Mouse (Mus musculus) mouse trophoblast stem cell (cell line): ENCODE measurements around the gene Slc35g3.

Experiments
- in situ Hi-C, 2 experiments: fragments of 300-500 bp; cut with MseI, MboI; formaldehyde crosslinking; loops; 2 replicates in 1 of 2; 3 replicates in 1 of 2; pipeline ENCODE4 v1.15.1; 2025

The Slc35g3 gene

DNA sequence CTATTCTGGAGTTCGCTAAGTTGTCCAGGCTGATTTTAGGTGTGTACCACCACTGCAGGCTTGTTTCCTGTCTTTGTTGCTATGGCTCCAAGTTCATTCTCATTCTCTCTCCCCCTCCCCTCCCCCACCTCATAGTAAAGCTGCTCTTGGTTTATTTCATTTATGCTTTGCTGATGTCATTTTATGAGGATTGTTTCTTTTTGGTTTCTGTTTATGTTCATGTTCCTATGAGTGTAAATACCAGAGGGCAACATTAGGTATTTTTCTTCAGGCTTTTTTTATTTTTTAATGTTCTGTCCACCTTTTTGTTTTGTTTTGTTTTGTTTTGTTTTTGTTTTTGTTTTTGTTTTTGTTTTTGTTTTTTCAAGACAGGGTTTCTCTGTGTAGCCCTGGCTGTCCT is at the start of gene Slc35g3:
Gene Slc35g3, minus strand, starts transcription at position 101 of the 400 bp plus-strand sequence.
- in situ Hi-C loops, result no loop called here

DNA sequence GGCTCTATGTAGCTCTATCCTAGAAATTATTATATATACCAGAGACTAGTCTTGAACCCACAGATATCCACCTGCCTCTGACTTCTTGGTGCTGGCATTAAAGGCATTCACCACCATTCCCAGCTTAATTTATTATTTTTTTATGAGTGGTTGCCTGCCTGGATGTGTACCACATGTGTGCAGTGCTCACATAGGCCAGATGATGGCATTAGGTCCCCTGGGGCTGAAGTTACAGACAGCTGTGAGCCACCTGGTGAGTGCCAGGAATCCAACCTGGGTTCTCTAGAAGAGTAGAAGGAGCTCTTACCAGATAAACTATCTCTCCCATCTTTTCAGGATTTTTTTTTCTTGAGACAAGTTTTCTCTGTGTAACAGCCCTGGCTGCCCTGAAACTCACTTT is 48.5 kb upstream of the Slc35g3 start:
- in situ Hi-C loops, result no loop called here

DNA sequence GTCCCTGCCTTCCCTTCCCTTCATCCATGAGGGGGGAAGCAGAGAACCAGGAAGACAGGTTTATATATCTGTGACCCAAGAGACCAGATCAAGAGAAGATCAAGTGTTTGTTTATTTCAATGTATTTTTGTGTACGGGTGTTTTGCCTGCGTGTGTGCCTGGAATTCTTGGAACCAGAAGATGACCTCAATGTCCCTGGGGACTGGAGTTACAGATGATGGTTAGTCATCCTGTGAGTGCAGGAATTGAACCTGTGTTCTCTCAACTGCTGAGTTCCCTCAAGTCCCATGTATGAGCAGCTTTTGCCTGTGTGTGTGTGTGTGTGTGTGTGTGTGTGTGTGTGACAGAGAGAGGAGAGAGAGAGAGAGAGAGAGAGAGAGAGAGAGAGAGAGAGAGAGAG is 45.9 kb upstream of the Slc35g3 start:
- in situ Hi-C loops, result loop anchor here (5.0 kb wide), 1 partner anchor 70 kb away; the partner anchor contains the start of gene Tmem95 (in 2 of the 2)

DNA sequence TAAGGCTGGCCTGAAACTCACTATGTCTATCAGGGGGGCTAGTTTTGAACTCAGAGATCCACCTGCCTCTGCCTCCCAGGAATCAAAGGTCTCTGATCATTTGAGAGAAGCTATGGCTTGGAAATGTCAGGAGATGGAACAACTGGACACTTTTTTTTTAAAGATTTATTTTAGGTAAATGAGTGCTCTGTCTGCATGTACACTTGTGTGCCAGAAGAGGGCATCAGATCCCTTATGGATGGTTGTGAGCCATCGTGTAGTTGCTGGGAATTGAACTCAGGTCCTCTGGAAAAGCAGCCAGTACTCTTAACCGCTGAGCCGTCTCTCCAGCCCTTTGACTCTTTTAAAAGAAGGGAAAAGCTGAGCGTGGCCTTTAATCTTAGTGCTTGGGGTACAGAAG is 44.6 kb upstream of the Slc35g3 start:
- in situ Hi-C loops, result loop anchor here (5.0 kb wide), 1 partner anchor 71 kb away; the partner anchor contains the start of gene Tmem95 (in 2 of the 2)

DNA sequence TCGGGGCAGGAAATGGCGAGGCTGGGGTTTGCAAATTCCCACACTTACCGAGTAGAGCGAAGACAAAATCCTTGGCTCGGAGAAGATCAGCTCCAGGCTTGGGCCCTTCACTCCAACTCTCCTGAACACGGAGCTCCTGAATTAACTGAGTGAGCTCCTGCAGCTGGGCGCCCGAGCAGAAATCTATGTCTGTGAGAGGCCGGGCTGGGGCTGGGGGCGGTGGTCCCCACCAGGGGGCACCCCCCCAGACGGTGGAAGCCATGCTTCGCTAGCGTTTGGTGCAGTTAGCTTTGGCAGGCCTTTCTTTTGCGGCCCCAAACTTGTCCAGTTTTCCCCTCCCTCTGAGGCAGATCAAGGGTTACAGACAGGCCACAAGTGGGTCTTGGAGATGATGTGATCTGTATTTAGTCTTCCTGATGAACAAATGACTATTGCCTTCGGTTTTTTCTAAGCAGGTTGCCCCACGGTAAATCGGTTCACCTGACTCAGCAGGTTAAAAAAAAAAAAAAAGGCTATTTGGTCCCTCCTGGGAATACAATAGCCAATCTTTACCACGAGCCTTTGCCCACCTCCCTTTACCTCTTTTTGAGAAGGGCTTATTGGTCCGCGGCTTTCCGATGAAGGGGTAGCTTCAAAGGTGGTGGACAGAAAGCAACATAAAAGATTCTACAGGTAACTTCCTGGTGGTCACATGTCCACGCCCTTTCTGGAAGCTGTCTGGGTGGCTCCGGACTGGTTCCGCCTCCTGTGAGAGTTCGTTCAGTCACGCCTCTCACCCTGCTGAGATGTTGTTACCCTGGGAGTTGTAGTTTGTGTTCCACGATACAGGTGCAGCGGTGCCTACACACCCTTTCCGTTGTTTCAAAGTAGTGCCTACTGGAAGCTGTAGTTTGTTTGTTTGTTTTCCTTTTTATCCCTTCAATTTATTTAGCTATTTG is 43.5 kb upstream of the Slc35g3 start, which contains the start of gene Tmem102:
Gene Tmem102, minus strand, starts transcription at position 653 of the 938 bp plus-strand sequence.
- in situ Hi-C loops, result loop anchor here (5.0 kb wide), 1 partner anchor 72 kb away; the partner anchor contains the start of gene Tmem95 (in 2 of the 2)

DNA sequence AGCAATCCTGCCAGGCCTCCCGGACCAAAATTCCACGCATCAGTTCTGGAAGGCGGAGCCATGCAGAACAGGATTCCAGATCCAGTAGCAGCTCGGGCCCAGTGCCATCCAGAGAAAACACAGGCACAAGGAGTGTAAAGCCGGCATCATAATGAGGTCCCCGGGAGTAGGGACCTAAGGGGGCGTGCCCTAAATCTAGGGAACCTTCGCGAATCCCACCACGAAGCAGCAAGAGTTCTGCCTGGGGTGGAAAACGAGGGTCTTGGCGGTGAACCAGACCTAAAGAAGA is 42.8 kb upstream of the Slc35g3 start:
- in situ Hi-C loops, result no loop called here

DNA sequence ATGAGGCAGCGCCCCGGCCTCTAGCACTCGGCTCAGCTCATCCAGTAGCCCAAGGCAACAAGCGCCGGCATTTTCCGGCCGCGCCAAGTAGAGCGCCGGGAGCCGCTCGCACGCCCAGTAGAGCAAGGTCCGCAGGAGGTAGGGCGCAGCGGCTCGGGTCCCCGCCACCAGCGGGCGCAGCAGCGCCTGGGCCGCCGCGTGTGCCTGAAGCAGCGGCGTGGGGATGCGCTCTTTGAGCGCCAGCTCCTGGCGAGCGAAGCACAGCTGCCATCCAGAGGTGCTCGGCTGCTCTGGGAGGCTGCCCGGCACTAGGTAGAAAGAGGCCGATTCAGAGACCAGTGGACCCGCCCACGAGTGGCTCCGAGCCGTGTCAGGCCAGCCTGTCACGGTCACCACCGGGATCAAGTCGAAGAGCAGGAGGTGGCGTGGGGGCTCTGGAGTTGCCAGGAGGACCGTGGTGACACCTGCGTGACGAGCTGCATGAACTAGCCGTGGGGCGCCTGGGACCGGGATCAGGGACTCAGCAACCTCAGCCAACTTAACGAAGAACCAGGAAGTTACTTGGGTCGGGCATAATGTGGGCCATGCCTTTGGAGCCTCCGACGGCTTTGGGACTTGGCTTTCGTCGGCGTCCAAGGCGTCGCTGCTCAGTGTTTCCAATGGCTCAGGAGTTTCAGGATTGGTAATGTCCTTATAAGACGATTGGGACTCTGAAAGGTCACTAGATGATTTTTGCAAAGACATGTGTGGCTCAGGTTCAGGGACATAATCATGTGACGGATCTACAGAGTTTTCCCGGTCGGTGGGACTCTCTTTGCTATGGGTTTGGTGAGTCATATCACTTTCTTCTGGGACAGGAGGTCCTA is 42.3 kb upstream of the Slc35g3 start:
- in situ Hi-C loops, result no loop called here

DNA sequence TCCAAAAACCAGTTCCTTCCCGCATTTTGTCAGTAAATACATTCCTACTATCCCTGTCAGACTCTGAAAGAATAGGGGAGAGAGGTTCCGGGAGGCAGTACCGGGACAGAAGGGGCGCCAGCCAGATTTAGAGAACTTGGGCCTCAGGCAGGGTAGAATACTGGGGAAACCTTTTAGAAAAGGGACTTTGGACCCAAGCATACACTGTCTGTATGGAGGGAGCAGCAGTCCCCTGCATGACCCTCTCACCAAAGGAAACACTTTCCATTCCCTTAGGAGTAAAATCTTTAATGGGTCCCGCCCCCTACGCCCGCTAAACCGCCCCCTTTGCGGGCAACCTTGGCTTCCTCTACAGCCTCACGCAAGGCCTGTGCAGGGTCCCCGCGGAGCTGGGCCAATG is 41.6 kb upstream of the Slc35g3 start:
- in situ Hi-C loops, result no loop called here

DNA sequence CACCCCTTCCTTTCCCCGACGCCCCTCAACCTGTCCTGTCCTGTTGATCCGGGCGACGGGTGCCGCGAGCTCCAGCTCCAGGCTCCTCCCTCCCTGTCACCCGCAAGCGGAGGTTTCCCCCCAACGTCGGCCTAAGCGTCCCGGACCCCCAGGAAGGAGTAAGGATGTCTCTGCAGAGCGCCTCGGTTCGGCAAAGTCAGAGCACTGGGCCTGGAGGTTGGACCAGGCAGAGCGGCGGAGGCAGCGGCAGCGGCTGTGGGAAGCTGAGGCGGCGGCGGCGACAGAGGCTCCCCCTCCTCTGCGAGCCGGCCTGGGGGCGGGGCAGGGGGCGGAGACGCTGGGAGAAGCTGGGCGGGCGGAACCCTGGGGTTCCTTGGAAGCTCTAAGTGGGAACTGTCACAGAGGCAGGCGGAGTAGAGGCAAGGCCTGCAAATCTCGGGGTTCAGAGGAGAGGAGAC is 40.9 kb upstream of the Slc35g3 start:
- in situ Hi-C loops, result no loop called here

DNA sequence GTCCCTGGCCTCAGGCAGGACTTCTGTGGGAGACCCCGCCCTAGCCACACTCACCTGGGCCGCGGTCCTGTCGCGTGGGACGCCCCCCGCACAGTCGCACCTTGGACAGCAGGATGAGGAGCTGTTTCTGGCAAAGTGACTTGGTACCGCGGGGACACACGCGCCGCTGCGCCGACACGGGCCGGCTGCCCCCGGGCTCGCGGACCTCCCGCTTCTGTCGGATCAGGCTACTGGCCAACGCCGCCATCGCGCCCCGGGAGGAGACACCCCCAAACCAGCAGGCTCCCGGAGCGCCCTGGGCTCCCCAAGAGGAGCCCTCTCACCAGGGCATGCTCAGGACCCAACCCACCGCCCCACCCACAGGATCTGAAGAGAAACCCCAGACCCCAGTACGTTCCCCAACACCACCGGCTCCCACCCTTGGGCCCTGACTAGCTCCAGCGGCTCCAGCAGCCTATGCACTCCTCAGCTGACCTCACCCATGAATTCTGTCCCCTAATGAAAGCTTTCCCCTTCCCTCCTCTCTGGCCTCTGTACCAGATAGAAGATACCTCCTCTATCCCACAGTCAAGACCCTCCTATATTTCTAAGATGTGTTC is 39.7 kb upstream of the Slc35g3 start, which contains the start of gene Fgf11:
Gene Fgf11, minus strand, starts transcription at position 479 of the 599 bp plus-strand sequence.
- in situ Hi-C loops, result no loop called here

DNA sequence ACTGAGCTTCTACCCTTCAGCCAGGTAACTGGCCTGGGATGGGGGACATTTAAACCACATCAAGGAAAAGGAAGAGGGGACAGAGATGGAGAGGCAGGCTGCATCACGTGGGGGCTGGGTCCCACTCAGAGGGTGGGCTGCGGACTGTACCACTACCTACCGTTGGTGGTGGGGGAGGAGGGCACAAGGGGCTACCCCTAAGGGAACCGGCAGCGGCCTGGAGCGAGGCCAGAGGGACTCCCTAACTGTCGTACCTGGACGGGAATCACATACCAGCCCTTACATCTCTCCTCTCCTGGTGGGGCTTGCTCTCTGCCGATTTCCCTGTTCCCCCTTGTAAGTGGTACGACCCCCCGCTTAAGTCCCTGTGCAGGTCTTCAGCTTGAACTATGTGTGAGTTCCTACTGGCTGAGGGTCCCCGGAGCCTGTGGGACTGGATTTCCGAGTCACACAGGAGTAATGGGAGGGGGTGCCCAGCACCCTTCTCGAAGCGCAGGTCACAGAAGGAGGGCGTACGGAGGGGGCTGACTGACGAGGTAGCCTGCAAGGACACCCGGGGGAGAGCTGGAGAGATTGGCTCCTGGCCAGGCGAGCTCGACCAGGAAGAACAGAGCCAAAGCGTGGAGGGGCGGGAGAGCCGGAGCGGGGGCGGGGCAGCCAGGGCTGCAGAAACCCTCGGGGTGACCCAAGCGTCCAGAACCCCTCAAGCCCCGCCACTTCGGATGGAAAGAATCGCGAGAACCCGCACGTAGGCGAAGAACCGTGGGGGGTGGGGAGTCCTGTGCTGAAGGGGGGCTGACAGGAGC is 38.8 kb upstream of the Slc35g3 start:
- in situ Hi-C loops, result no loop called here

DNA sequence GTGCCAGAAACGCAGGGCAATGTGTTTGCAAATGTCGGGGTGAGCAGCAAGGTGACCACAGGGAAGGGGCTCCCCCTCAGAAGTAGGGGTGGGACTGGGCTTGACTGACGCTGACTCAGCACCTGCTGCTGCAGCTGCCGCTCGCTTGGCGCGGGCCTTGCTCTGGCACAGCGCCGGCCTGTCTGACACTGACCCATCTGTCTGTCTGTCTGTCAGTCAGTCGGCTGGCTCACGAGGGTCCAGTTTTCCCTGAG is 38.3 kb upstream of the Slc35g3 start:
- in situ Hi-C loops, result no loop called here

DNA sequence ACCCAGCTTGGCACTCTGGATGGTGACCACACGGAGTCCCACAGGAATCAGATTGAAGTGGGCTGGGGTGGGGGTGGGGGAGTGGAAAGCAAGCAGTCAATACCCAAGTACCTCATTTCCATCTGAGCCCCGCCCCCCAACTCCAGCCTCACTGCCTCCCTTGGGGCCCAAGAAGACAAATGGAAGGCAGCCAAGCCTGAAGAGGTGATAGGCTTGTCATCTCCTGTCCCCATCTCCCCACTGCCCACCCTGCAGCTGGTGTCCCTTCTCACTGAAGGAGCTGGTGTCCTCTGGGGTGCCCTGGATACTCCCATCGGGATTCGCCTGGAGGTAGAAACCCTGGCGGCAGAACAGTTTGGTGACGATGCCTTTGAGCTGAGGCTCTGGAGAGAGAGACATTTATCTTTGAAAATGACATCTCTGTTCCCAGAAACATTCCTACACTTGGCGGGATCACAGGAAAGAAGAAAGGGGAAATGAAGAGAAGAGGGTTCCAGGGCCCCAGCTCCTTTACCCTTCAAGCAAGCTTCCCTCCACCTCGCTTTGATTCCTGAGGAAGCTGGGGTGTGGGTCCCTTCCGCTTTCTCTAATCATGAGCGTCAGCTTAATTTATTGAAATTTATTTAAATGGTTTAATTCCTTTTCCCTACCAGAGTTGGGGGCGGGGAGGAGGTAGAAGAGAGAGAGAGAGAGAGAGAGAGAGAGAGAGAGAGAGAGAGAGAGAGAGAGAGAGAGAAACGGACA is 37.8 kb upstream of the Slc35g3 start:
- in situ Hi-C loops, result no loop called here

DNA sequence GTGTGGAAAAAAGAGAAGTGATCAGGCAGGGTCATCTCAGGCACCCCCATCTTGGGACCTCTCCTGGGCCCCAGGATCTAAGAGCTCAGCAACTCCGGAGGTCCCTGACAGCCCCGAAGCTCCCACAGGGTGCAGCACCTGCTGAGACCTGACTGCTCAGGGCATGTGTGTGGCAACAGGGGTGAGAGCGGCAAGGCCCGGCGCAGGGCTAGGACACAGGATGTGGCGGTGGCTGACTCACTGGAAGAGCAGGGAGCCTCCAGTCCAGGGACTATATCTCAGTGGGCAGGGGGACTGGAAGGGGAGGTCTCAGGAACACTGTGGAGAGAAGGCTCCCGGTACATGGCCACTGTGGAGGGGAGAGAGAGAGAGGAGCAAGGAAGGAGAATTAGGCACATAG is 36.2 kb upstream of the Slc35g3 start:
- in situ Hi-C loops, result no loop called here

DNA sequence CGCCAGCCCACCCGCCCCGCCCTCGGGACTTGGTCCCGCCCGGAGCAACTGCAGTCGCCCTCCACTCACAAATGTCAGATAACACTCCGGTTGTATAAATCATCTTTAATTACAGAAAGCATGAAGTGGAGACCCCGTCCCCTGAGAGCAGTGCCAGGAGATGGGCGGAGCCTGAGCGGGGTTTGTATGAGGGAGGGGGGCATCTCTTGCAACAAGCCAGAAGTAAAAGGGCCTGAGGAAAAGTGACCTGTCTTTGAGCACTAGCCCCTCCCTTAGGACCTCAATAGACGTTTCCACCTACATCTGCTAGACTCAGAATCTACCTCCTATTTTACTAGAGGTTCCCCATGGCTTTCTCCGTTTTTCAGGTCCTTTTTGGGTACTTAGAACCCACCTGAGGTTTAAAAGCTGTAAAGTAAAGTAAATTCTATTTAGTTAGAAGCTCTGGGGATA is 34.2 kb upstream of the Slc35g3 start:
- in situ Hi-C loops, result no loop called here

DNA sequence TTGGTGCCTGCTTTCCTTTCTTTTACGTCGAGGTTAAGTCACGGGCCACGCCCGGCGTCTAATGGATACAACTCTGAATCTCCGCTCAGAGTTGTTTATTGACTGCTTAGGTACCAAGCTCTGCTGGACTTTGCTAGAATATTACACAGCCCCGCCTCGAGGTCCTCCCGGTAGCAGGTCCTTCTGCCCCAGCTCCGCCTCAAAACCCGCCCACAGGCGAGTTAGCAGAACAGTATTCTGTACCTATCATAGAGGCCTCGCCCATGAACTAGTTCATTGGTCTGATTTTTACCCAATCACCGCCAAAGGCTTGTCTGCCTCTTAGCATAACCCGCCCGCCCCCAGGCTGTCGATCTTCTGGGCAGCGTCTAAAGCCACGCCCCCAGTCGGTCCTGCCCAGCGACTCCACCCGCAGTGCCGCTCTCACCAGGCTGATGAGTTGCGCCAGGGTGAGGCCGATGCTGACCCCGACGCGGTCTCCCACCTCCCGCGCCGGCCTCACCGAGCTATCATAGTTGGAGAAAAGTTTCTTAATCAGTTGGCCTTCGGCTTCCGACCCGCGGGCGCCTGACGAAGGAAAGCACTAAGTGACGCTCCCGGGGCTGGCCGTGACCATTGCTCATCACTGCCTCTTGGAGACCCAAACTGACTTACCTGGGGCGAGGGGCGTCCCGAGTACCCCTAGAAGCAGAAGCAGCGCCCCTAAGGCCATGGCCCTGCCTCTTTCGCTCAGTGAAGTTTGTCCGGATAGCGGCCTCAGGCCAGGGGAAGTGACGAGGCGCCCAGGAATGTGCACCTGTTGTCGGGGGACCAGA is 33.6 kb upstream of the Slc35g3 start, which contains the start of gene Chrnb1:
Gene Chrnb1, minus strand, starts transcription at position 776 of the 815 bp plus-strand sequence.
- in situ Hi-C loops, result no loop called here

DNA sequence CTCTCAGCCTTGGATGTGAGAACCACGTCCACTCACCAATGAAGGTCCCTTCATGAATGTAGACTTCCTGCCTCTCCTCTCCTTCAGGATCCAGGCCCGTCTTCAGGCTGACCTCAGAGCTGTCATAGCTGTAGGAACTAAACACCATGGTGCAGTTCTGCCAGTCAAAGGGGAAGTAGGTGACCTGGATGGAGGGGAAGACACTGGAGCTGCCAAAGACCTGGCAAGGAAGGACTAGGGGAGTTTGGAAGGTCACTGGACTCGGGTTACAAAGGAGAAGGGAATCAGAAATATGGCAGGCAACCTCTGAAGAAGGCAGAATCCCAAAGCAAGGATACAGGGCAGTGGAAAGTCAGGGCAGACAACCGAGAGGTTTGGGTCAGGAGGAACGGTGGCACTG is 31.7 kb upstream of the Slc35g3 start:
- in situ Hi-C loops, result no loop called here

DNA sequence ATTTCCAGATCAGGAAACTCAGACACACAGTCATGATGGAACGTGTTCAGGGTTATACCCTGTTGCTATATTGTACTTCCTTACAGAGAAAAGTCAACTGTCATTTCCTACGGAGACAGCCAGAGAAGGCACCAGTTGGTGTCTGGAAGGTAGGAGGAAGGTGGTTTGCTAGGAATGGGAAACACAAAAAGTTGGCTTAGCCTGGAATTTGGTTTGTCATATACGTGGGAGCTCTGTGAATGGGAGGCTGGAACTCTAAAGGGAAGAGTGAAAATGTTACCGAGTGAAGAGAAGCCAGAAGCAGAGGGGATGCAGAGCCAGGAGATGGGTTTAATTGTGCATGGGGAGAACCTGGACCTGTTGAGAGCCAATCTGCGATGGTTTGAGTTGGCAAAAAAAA is 29.7 kb upstream of the Slc35g3 start:
- in situ Hi-C loops, result no loop called here

DNA sequence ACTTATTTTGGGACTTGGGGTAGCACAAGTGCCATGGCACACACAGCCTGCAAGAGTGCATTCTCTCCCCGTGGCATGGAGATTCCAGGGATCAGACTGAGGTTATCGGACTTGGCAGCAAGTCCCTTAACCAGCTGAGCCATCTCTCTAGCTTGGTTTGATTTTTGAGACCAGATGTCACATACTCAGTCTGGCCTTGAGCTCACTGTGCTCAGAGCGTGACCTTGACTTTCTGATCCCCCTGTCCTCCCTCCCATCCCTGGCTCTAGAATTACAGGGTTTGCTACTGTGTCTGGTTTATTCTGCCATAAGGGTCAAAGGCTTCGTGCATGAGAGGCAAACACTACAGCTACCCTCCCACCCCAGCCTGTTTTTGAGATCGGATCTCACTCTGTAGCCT is 27.7 kb upstream of the Slc35g3 start:
- in situ Hi-C loops, result no loop called here
